Mouse (Mus musculus): Measurements from ENCODE around the gene Bcl6b. TPM values are rescaled to one million over a fixed set of nuclear protein-coding genes. Genes with fewer than 3 reads are reported as not detected.

Gene Bcl6b
- polyA plus RNA-seq, 1 experiment from 2014 or later, result 28.4 TPM

DNA sequence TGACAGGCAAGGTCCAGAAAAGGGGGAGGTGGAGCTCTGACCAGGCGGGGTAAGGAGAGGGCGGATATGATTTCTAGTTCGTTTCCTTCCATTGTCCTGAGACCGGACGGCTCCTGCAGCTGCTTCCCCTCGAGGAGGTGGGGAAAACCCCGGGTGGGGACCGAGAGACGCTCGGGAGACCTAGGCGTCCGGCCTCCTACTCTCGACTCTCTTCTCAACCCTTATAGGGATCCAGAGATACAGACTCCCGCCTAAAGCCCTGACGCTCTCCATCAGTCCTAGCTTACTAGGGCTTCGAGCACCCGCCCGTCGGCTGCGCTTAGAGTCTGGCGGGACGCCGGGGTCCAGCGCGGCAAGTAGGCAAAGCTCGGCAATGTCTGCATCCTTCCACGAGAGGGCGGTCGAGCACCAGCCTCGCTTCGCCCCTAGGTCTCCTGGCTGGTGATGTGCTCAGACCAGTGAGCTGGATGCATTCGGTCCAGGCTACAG lies 685 bp upstream of the Bcl6b start:
- Histone ChIP-seq H3K36me3 (peaks cover 9% of the 10 kb centered on the region), H3K4me3 (replicated peaks) (peak overlapping the region; percentile 45), H3K27ac (peak overlapping the region; percentile 88), H3K4me2 (peak overlapping the region; percentile 55), H3K27me3 (peaks cover 61% of the 10 kb centered on the region), H3K9ac (peak overlapping the region; percentile 27; the same call in 1 of the 2 replicates), H3K4me1 (peaks cover 80% of the 10 kb centered on the region), H3K9me3 (replicated peaks) (no peaks in the 10 kb centered on the region)
- WGBS, result under 1% methylated on average over 32 of the region's 32 CpGs
- ATAC-seq (replicated peaks; ENCODE audit: low FRiP score), result peak; percentile 44; the same call in 1 of the 2 replicates

- peak overlapping the region; percentile 45 for H3K4me3 ChIP-seq (replicated peaks)
- under 1% methylated on average over 19 of the region's 19 CpGs for WGBS
- H3K27me3 ChIP-seq, result peaks cover 75% of the 10 kb centered on the region
- peaks cover 71% of the 10 kb centered on the region for H3K4me1 ChIP-seq
- peak; percentile 23; the same call in 1 of the 2 replicates for ATAC-seq (replicated peaks; ENCODE audit: low FRiP score)
- no peaks in the 10 kb centered on the region for H3K36me3 ChIP-seq
- peak overlapping the region; percentile 42; the same call in 1 of the 2 replicates for H3K9ac ChIP-seq
- peak overlapping the region; percentile 55 for H3K4me2 ChIP-seq
- H3K9me3 ChIP-seq (replicated peaks), result no peaks in the 10 kb centered on the region
- peak overlapping the region; percentile 81 for H3K27ac ChIP-seq
Measured at GRCm38 (mm10) chr11:70228828-70229227, 770 bp downstream of the Bcl6b start.

DNA sequence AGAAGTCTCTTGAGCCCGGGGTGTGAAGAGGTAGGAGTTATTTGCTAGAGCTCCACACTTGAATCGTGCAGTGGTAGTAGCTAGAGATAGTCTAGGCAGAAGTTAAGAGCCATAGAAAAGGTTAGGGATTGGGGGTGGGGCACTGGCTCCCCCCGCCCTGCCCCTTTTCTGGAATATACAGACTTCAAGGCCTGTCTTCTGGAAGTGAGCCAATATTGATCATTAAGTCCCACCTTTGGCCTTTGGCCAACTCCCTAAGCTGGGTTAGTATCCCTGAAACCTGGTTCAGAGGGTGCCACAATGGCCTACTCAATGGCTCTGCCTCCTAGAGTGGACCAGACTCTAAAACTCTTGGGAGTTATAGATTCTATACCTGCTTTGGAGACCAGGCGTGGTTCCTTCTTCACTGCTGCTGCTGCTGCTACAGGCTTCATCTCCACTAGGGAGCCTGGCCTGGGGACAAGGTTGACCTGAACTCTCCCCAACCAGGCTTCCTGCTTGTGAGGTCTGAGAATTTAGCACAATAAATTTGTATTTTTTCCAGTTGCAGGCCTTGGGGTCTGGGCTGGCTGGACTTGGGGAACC lies 1.8 kb downstream of the Bcl6b start:
- WGBS, result 85% methylated on average over 4 of the region's 4 CpGs
- Histone ChIP-seq H3K27me3 (peaks cover 80% of the 10 kb centered on the region), H3K4me2 (peak overlapping the region; percentile 55), H3K9ac (peak overlapping the region; percentile 42), H3K9me3 (replicated peaks) (no peaks in the 10 kb centered on the region), H3K36me3 (no peaks in the 10 kb centered on the region), H3K4me3 (replicated peaks) (peak overlapping the region; percentile 45), H3K27ac (peak overlapping the region; percentile 4; the same call in 1 of the 2 replicates), H3K4me1 (peaks cover 62% of the 10 kb centered on the region)
- ATAC-seq (replicated peaks; ENCODE audit: low FRiP score), result no peak

DNA sequence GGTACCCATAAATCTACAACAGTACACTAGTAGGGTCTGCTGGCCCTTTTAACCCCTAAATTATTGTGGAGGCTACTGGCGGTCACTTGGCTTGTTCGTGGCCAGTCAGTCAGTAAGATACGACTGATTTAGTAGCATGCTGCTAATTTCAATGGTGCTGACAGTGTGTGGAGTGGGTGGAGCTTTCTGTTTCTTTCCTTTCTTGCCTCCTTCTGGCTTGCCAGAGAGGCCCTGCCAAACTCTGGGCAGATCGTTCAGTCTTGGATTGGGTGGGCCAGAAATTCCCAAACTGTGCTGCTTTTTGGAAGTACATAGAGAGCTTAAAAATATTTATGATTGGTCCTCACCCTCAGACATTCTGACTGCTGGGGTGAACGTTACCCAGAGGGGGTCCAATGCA lies 2.5 kb downstream of the Bcl6b start:
- ATAC-seq (replicated peaks; ENCODE audit: low FRiP score), result no peak
- H3K4me1 ChIP-seq, result peaks cover 59% of the 10 kb centered on the region
- WGBS, result 17% methylated on average over 5 of the region's 5 CpGs
- H3K9ac ChIP-seq, result 0 out of 2 replicates have a peak overlapping the region, but pooled peaks have one; percentile 42
- no peak overlapping the region for H3K27ac ChIP-seq
- peak overlapping the region; percentile 55 for H3K4me2 ChIP-seq
- no peaks in the 10 kb centered on the region for H3K9me3 ChIP-seq (replicated peaks)
- H3K4me3 ChIP-seq (replicated peaks), result peak overlapping the region; percentile 45
- H3K27me3 ChIP-seq, result peaks cover 84% of the 10 kb centered on the region
- H3K36me3 ChIP-seq, result no peaks in the 10 kb centered on the region

GRCm38 (mm10) chr11:70226602-70226890 lies 3.1 kb downstream of the Bcl6b start:
- peak overlapping the region; percentile 45 for H3K4me3 ChIP-seq (replicated peaks)
- no peak overlapping the region for H3K27ac ChIP-seq
- no peaks in the 10 kb centered on the region for H3K9me3 ChIP-seq (replicated peaks)
- H3K9ac ChIP-seq, result 0 out of 2 replicates have a peak overlapping the region, but pooled peaks have one; percentile 42
- peaks cover 82% of the 10 kb centered on the region for H3K27me3 ChIP-seq
- peak overlapping the region; percentile 55 for H3K4me2 ChIP-seq
- H3K36me3 ChIP-seq, result no peaks in the 10 kb centered on the region
- H3K4me1 ChIP-seq, result peaks cover 59% of the 10 kb centered on the region
- no peak for ATAC-seq (replicated peaks; ENCODE audit: low FRiP score)
- 5% methylated on average over 18 of the region's 18 CpGs for WGBS

- 0 out of 2 replicates have a peak overlapping the region, but pooled peaks have one; percentile 42 for H3K9ac ChIP-seq
- H3K9me3 ChIP-seq (replicated peaks), result no peaks in the 10 kb centered on the region
- H3K4me1 ChIP-seq, result peaks cover 62% of the 10 kb centered on the region
- H3K27me3 ChIP-seq, result peaks cover 80% of the 10 kb centered on the region
- peak overlapping the region; percentile 51; the same call in 1 of the 2 replicates for H3K27ac ChIP-seq
- peak overlapping the region; percentile 55 for H3K4me2 ChIP-seq
- no peak for ATAC-seq (replicated peaks; ENCODE audit: low FRiP score)
- 19% methylated on average over 27 of the region's 27 CpGs for WGBS
- H3K36me3 ChIP-seq, result no peaks in the 10 kb centered on the region
- peak overlapping the region; percentile 45 for H3K4me3 ChIP-seq (replicated peaks)
Measured at GRCm38 (mm10) chr11:70225798-70226601, 3.6 kb downstream of the Bcl6b start.

DNA sequence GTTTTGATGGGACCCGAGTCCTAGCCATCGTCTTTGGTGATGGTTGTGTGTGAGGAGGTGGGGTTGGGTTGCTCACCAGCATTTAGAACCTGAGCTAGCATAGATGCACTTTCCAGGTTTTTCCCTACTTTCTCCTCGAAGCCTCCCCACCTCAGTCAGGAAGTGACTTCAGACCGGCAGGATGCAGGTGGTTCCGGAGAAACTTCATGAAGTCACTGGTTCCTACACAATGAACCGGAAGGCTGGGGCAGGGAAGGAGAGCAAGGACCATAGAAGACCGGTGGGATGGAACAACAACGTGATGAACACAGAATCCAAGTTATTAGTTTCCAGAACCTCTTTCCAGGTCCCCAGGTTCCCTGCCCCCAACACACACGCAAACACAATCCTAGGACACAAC lies 5.9 kb downstream of the Bcl6b start:
- H3K36me3 ChIP-seq, result no peaks in the 10 kb centered on the region
- H3K9me3 ChIP-seq (replicated peaks), result no peaks in the 10 kb centered on the region
- H3K4me3 ChIP-seq (replicated peaks), result no peak overlapping the region
- WGBS, result 78% methylated on average over 9 of the region's 9 CpGs
- peak overlapping the region; percentile 73 for H3K27ac ChIP-seq
- peaks cover 64% of the 10 kb centered on the region for H3K4me1 ChIP-seq
- no peak overlapping the region for H3K9ac ChIP-seq
- H3K4me2 ChIP-seq, result peak overlapping the region; percentile 55; the same call in 1 of the 2 replicates
- H3K27me3 ChIP-seq, result peaks cover 71% of the 10 kb centered on the region
- no peak for ATAC-seq (replicated peaks; ENCODE audit: low FRiP score)

- 10% methylated on average over 14 of the region's 14 CpGs for WGBS
- Histone ChIP-seq H3K4me2 (peak overlapping the region; percentile 93), H3K4me3 (replicated peaks) (peak overlapping the region; percentile 58), H3K4me1 (peaks cover 55% of the 10 kb centered on the region), H3K9ac (peak overlapping the region; percentile 35), H3K27ac (peak overlapping the region; percentile 89), H3K36me3 (peaks cover 6% of the 10 kb centered on the region; the same call in 1 of the 2 replicates), H3K9me3 (replicated peaks) (no peaks in the 10 kb centered on the region), H3K27me3 (peaks cover 64% of the 10 kb centered on the region)
- ATAC-seq (replicated peaks; ENCODE audit: low FRiP score), result 0 out of 2 replicates have a peak, but pooled peaks have one; percentile 30
Measured at GRCm38 (mm10) chr11:70221603-70222500, 7.7 kb downstream of the Bcl6b start.

DNA sequence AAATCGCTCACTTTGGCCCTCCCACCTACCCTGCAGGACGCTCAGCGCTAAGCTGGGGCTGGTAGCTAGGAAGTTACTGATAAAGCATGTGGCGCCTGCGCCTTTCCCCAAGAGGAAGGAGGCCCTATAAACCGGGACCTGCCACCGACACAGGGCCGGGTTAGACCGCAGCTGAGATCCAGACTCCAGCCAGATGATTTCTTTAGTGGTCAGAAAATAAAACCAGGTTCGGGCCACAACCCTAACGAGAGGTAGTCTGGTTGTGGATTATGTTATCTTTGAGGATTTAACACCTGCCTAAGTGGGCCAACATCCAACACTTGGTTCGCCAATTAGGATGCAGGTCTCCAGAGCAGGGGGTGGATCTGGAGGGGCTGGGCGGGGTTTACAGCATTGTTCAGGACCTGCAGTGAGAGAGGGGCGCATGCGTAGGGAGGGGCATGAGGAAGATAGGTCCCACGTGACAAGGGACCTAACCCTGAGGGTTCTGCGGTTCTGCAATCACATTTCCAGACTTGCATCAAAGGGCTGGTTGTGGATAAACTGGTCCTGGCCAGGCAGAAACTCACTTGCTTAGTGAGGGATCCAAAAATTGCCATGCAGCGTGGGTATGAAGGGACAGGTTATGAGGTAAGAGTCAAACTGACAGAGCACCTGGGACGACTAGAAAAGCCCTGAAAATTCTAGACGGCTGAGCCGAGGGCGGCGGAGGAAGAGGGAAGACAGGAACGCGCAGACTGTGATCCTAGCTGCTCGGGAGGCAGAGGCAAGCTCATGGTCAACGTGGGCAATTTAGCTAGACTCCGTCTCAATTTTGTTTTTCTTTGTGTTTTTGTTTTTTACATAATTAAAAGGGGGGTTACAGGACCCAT lies 8.6 kb downstream of the Bcl6b start, which contains the start of gene Slc16a13:
TSS of gene Slc16a13 (minus strand) at position 334 of the 872 bp plus-strand sequence.
- H3K4me2 ChIP-seq, result peak within 1 kb of the TSS; percentile 93
- peak within 1 kb of the TSS; percentile 58 for H3K4me3 ChIP-seq (replicated peaks)
- H3K27me3 ChIP-seq, result peaks cover 64% of the 10 kb centered on the region
- peak within 1 kb of the TSS; percentile 67 for H3K9ac ChIP-seq
- peak within 1 kb of the TSS; percentile 89 for H3K27ac ChIP-seq
- H3K9me3 ChIP-seq (replicated peaks), result no peaks in the 10 kb centered on the region
- peak; percentile 93 for ATAC-seq (replicated peaks; ENCODE audit: low FRiP score)
- under 1% methylated on average over 28 of the region's 28 CpGs for WGBS
- H3K36me3 ChIP-seq, result peaks cover 6% of the 10 kb centered on the region; the same call in 1 of the 2 replicates
- peaks cover 46% of the 10 kb centered on the region for H3K4me1 ChIP-seq

GRCm38 (mm10) chr11:70220323-70220722 lies 9.3 kb downstream of the Bcl6b start:
- H3K4me2 ChIP-seq, result peak overlapping the region; percentile 93
- peak overlapping the region; percentile 58 for H3K4me3 ChIP-seq (replicated peaks)
- H3K4me1 ChIP-seq, result peaks cover 48% of the 10 kb centered on the region
- H3K36me3 ChIP-seq, result peaks cover 6% of the 10 kb centered on the region; the same call in 1 of the 2 replicates
- no peak for ATAC-seq (replicated peaks; ENCODE audit: low FRiP score)
- H3K27me3 ChIP-seq, result peaks cover 64% of the 10 kb centered on the region
- WGBS, result 1% methylated on average over 24 of the region's 24 CpGs
- no peaks in the 10 kb centered on the region for H3K9me3 ChIP-seq (replicated peaks)
- H3K9ac ChIP-seq, result peak overlapping the region; percentile 67
- peak overlapping the region; percentile 89 for H3K27ac ChIP-seq

Data from kidney, embryonic 15.5 days (tissue).